Mouse (Mus musculus): ENCODE measurements around the gene Ovol2.

Ovol2 gene

DNA sequence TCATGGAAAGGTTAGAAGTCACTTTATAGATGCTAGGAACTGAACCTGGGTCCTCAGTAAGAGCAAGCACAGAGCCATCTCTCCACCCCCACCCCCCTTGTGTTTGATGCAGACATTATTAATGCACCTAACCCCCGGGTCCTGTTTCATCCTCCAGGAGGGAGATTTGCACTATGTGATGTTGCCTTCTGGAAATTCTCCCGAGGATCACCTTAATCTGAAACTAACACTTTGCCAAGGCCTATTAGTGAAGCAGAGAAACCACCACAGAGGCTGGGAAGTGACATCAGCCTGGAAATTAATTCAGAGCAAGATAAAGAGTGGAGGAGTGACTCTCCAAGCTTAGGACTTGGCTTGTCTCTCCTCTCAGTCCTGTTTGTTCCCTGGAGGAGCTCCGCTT lies 7.7 kb downstream of the Ovol2 start:
- no peak for DNase-seq (ENCODE audit: low read depth, low spot score)

DNA sequence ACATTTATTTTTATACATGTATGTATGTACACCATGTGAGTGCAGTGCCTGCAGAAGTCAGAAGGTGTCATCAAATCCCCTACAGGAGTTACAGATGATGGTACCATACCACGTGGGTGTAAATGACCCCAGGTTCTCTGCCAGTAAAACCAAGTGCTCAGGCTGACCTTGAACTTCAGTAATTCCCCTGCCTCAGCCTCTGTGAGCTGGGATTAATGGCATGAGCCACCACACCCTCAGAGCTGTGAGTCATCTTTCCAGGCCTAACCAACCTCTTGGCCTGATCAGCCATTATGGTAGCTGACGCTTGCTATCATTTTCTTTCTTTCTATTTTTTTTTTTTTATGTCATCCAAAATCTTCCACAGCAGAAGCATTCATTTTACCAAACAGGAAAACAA lies 20.6 kb downstream of the Ovol2 start:
- DNase-seq (ENCODE audit: low read depth, low spot score), result no peak

DNA sequence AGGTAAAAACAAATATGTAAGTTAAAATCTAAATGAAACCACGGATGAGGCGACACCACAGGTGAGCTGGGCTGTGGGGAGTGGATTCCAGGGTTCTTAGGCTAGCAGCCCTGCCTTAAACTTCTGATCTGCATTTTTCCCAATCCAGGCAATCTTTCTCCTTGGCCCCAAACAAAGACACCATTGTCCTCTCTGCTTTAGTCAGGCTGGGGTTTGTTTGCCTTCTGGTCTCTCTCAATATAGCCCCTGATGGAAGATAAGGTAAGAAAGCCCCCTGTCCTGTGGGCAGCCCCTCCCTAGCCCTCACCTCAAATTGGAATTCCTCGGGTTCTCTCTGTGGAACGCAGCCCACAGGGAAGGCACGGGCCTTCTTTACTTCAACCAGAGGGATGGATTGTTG lies 21.7 kb downstream of the Ovol2 start:
- DNase-seq (ENCODE audit: low read depth, low spot score), result no peak

DNA sequence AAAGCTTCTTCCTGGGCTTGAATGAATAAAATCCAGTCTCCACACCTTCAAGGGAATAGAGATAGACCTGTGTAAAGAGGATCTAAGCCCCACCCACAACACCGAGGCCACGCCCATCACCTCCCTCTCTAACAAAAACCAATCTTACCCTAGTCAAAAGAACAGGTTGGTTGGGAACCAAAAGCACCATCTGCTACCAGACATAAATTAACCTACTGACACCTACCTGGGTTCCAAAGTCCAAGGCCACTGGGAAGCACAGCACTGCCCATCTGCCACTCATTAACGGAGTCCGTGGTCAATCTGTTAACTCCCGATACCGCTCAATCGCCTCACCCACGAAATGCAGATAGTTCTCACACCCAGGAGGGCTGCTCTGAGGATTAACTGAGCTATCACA lies 23.4 kb downstream of the Ovol2 start:
- DNase-seq (ENCODE audit: low read depth, low spot score), result no peak

DNA sequence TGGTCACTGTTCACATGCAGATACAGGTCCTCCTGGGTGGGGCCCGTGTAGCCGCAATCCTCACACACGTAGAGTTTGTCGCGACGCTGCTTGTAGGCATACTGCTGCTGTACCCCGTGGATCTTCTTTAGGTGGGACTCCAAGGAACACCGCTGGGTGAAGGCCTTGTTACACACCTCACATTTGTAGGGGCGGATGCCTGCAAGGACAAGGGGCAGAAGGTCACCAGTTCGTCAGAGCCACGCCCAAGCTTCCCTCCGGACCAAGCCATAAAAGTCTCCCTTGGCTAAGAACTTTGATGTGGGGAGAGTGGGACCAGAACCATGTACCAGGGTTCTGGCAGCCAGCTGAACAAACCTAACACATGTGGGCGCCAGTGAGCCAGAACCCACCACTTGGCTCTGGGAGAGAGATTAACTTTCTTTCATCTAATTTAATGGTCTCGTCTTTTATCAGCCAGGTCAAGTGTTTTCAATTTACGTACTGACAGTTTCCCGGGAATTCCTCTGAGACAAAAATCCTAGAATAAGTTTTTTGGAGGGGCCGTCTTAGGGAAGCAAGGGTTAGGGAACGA lies 26.1 kb downstream of the Ovol2 start:
- no peak for DNase-seq (ENCODE audit: low read depth, low spot score)

DNA sequence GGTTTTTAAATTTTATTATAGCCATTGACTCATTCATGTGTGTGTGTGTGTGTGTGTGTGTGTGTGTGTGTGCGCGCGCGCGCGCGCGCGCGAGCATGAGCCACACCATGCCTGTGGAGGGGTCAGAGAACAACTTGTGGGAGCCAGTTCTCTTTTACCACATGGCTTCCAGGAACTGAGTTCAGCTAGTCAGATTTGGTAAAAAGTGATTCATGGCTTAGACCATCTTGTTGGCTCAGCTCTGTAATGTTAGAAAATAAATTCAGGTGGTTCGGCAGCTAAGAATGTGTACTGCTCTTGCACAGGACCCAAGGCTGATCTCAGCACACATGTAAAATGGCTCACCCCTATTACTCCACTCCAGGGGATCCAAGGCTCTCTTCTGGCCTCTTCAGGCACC lies 30.8 kb downstream of the Ovol2 start:
- DNase-seq (ENCODE audit: low read depth, low spot score), result no peak

DNA sequence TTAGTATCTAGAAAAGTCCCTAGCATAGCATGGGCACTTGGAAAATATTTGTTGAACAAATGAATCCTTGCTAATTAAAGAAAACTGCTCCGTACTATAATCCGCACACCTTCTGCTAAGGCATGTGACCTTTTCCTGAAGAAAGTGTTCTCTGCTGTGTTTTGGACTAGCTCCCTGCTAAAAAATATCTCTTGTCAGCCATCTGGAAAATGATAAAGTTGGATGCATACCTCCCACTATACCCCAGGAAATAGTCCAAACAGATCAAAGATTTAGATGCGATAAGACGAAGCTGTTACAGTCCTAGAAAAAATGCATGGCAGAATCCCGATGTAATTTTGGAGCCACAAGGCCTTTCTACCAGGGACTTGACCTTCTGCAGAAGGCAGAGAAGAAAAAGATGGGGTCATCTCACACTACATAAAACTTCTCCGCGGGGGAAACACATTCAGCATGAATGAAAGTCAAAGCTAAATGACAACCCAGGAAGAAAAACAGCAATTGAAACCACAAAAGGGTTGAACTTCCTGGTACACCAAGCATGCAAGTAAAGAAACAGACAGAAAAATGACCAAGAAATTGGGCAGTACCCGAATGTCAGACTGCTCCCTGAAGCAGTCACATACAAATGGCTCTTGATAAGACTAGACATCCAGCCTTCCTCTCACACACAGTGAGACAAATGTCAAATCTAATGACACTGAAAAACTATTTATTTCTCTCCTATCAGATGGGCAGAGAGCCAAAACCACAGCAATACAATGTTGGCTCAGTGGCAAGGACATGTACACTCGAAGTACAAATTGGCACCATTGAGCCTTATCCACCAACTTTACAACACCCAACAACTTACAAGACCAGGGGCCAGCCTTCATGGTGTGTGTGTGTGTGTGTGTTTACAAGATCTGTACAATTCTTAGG lies 31.9 kb downstream of the Ovol2 start:
- peak; percentile 74 for DNase-seq (ENCODE audit: low read depth, low spot score)

DNA sequence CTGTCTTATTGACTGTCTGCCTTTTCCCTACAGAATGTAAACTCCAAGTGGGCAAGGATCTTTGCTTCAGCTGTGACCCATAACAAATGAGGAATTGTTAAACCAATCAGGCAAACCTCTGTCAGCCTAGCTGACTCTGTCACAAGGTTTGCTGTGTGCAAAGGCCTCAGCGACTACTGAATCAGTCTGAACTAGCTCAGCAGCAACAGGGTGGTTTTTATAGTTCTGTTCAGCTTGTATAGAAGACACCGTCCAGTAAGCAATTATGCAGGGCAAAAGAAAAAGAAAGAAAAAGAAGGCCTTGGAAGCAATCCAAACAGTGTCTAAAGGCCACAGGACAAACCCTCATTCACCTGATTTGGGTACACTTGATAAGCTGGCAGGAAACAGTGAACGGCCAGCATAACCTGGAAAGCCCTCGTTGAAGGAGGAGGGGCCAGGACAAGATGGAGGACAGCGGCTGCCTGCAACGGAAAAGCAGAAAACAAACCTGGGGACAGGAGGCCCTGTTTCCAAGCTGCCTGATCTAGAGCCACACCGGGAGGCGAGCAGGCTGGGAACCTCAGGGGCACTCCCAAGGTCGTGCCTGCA lies 36.7 kb downstream of the Ovol2 start:
- DNase-seq (ENCODE audit: low read depth, low spot score), result no peak

DNA sequence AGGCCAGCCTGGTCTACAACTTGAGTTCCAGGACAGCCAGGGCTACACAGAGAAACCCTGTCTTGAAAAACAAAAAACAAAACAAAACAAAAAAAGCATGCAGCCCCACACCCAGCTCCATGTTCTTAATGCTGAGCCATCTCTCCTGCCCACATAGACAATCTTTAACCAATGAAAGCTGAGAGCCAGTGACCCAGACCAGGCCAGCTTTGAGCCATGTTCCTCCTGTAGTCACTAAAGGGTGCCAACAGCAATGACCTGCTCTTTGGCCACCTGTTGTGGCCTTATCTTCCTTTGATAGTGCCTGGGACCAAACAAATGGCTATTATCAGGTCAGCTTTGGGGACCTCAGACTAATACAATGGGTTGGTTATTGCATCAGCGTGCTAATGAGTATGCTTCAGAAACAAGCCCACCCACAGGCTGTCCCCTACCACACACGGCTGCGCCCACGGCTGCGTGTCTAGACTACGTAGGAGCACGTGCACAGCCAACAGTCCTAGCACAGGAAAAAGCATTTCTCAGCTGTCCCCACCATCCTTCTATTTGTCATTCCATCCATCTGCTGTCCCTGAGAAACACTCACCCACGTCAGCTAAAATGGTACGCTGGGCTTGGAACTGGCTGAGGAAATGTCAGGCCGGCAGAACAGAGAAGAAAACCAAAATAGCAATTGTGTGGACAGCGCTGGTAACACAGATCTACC lies 40.2 kb downstream of the Ovol2 start:
- DNase-seq (ENCODE audit: low read depth, low spot score), result peak; percentile 89

DNA sequence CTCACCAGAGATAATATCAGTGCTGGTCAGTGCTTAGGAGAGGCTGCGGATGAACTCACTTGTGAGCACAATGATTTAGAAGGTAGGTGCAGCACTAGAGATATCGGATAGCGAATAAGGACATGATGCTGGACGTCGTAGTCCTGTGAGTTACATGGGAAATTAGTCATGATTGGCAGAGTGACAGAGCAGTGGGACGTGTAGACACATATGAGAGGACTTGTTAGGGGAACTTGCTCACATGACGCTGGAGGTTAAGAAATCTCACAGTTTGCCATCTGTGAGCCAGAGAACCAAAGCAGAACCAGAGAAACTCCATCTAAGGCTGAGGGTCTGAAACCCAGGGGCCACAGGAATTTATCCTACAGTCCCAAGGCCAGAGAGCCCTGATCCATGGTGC lies 41.6 kb downstream of the Ovol2 start:
- DNase-seq (ENCODE audit: low read depth, low spot score), result no peak

DNA sequence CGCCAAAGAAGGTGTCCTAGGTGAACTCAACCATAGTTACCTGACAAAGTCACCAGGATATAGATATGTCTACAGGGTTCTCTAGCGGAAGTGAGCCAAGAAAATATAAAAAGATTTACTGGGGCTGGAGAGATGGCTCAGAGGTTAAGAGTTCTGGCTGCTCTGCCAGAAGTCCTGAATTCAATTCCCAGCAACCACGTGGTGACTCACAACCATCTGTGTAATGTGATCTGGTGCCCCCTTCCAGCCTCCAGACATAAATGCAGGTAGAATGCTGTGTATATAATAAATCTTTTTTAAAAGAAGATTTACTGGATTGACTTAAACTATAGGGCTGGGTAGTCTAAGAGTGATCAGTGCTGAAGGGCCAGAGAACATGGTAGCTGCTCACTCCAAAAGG lies 50.5 kb downstream of the Ovol2 start:
- no peak for DNase-seq (ENCODE audit: low read depth, low spot score)

DNA sequence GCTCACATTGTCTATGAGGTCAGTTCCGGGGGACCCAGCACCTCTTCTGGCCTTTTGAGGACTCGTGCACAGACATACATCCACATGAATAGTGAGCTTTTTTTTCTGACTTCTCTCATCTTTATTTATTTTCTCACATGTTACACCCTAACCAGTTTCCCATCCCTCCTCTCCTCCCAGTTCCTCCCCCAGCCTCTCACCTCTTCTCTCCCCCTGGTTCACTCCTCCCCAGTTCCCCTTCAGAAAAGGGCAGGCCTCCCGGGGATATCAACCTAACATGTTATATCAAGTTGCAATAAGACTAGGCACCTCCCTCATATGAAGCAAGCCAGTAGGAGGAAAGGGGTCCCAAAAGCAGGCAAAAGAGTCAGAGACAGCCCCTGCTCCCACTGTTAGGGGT lies 51.4 kb downstream of the Ovol2 start:
- no peak for DNase-seq (ENCODE audit: low read depth, low spot score)

DNA sequence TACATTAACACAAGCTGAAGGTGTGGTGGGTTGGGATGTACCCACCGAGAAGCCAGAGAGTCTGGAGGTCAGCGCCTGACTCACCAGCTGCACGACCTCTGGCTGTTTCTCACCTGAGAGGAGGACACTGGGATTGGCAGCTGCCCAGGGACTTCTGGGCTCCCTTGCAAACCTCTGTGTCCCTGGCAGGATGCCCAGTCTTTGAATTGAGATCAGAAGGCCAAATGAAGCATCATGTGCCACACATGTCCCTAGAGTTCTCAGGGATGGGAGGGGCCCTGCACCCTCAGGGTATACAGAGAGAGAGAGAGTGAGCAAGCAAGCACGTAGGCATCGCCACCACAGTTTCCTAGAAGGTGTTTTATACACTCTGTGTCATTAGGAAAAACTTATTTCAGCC lies 52.2 kb downstream of the Ovol2 start:
- no peak for DNase-seq (ENCODE audit: low read depth, low spot score)

DNA sequence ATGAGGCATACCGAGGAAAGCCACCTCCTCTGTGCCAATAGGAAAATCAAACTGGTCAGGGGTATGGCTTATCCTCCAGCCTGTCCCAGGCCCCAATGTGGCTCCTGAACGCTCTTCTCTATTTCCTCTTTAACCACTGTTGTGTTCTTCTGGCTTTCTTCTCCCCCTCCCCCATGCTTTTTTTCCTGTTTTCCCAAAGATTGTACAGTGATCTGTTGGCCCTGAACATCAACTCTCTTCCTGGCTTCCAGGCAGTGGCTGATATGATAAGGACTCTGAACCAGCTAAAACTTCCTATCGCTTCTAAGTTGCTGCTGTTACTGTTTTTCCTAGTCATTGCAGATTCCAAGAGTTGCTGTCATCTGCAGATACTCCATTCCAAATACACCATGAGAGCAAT lies 55.1 kb downstream of the Ovol2 start:
- DNase-seq (ENCODE audit: low read depth, low spot score), result no peak

DNA sequence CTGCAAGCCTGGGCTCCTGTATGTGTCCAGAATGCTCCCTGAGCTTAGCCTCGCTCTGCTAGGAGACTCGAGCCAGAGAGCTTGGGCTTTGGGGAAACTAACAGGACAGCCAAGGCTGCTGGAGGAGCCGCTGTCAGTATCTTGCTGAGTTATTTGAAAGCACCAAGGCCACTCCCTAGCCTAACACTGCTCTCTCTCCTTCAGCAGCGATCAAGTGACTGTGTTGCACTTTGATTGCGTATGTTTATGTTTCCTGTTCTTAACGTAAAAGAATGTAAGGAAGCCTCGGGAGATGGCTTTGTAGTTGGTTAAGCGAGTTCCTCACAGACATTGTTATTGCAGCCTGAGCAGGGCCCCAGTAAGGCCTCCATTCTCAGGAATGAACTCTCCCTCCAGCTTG lies 57.2 kb downstream of the Ovol2 start:
- DNase-seq (ENCODE audit: low read depth, low spot score), result no peak

DNA sequence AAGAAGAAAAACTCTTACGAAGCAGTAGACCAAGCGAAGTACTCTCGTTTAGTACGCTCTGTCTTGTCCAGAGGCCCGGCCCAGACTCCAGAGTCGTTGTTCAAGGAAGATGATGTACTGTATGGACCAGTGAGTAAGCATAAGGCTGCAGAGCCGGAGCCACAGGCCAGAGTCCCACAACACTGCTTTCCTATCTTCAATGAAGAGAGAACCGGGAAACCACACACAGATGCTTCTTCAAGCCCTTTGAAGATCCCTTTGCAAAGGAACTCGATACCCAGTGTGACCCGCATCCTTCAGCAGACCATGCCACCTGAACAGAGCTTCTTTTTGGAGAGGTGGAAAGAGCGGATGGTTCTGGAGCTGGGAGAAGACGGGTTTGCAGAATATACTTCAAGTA lies 59.9 kb downstream of the Ovol2 start:
- DNase-seq (ENCODE audit: low read depth, low spot score), result no peak

DNA sequence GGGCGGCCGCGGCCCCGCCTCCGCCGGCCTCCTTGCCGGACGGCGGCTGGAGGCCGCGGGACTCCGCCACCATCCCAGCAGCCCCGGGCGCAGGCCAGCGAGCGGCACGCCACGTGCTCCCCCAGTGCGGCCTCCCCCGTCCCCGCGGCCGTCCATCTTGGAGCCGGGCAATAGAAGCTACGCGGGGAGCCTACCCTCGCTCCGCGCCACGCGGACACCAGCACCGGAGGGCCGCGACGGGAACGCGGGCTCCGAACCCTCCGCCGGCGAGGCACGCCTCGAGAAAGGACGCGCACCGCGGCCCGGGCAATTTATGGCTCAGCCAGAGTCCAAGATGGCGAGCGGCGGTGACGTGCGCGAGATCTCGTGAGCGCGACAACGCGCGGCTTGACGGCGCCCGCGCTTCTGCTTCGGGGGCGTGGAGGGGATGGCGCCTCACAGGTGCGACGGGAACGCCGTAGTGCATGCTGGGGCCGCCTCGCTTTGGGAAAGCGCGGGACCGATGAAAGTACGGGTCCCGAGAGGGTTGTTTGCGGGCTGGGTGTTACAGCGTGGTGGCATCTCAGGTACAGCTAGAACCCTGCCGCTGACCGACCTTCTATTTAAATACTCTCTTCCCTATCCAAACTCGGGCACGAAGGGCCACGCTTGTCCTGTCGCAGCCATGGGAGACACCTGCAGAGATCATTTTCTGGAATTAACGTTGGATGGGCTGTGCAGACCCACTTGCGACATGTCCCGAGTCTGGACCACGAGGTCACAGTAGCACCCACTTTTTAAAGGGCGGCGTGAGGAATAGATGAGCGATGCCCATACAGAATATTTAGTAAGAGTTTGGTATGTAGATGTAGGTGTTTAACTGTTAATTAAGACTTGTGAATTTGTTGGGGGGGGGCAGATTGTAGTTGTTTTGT lies 61.2 kb downstream of the Ovol2 start, which contains the start of the genes Mgme1 and Snx5:
Mgme1 (plus strand) TSS at position 157 of the 914 bp plus-strand sequence.
Snx5 (minus strand) TSS at position 400 of the 914 bp plus-strand sequence.
- peak; percentile 93 for DNase-seq (ENCODE audit: low read depth, low spot score)

DNA sequence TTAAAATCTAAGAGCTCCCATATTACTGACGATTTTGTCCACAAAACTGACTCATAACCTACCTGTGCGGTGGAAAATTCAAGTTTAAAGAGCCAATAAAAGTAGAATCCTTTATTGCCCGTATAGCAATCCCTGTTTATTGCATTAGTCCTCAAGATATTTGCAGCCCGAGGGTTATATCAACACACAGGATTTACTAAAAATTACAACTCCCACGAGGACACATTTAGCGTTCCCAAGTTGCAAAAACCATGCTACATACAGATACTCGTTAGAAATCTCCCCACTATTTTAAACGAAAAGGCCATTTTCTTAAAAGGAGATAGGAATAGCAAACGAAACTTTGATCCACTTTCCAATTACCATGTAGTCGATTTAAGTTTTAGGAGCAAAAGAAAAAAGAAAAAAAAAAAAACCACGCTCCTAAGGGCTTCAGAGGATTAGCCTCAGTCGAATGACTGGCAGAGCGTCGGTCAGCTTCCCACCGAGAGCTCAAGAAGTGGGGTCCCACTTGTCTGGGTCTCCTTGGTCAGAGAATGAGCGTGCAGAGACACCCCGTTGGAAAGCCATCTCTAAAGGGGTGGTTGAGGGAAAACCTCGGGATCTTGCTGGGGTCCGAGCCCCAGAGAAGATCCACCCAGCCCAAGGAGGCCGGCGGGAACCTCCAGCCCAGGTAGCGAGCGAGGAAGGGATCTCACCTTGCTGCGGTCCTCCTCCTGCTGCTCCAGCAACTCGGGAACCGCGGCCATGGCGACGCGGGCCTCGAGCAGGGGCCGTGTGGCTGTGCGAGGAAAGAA lies 62.1 kb downstream of the Ovol2 start:
- no peak for DNase-seq (ENCODE audit: low read depth, low spot score)

DNA sequence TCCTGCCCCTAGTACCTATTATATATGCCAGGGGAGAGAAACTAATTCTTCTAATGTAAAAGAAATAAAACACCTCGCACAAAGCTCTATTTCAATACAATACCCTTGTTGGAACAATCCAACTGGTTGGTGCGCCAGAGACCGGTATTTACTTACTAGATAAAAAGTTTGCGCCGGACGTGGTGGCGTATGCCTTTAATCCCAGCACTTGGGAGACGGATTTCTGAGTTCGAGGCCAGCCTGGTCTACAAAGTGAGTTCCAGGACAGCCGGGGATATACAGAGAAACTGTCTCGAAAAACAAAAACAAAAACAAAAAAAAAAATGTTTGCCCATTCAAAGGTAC lies 62.7 kb downstream of the Ovol2 start:
- DNase-seq (ENCODE audit: low read depth, low spot score), result no peak

All from telencephalon, adult 2 months (tissue).